Mouse (Mus musculus) neural tube, embryonic 13.5 days (tissue): ENCODE data around the gene Hsp90ab1. TPM values are rescaled to one million over a fixed set of nuclear protein-coding genes. Genes with fewer than 3 reads are reported as not detected.

ENCODE experiments used
- ATAC-seq: fragments of 200-750 bp; cut with Nextera tagmentation; 2 replicates; pipeline ENCODE4 v1.8.0; 2017; ENCODE audit warnings: low read depth, mild to moderate bottlenecking, moderate TSS enrichment, moderate library complexity
- H3K27ac ChIP-seq: fragments of 300-500 bp; sonication (generic); replicated peaks from 2 replicates; pipeline ENCODE4 v1.5.1; 2015; ENCODE audit warnings: moderate library complexity, mild to moderate bottlenecking, inconsistent platforms
- H3K27me3 ChIP-seq: fragments of 300-500 bp; sonication (generic); 2 replicates; pipeline ENCODE4 v1.6.1; 2015; ENCODE audit warnings: mild to moderate bottlenecking, inconsistent platforms
- H3K36me3 ChIP-seq: fragments of 300-500 bp; sonication (generic); 2 replicates; pipeline ENCODE4 v1.6.1; 2015; ENCODE audit warnings: mild to moderate bottlenecking, inconsistent platforms
- H3K4me1 ChIP-seq: fragments of 300-500 bp; sonication (generic); replicated peaks from 2 replicates; pipeline ENCODE4 v1.6.1; 2015; ENCODE audit warnings: inconsistent platforms
- H3K4me2 ChIP-seq: fragments of 300-500 bp; sonication (generic); 2 replicates; pipeline ENCODE4 v1.6.1; 2015; ENCODE audit warnings: inconsistent platforms, mild to moderate bottlenecking, moderate library complexity
- H3K4me3 ChIP-seq: fragments of 300-500 bp; sonication (generic); 2 replicates; pipeline ENCODE4 v1.5.1; 2015; ENCODE audit warnings: mild to moderate bottlenecking, inconsistent platforms
- H3K9ac ChIP-seq: fragments of 300-500 bp; sonication (generic); 2 replicates; pipeline ENCODE4 v1.6.1; 2015; ENCODE audit warnings: moderate library complexity, mild to moderate bottlenecking, inconsistent platforms
- H3K9me3 ChIP-seq: fragments of 300-500 bp; sonication (generic); 2 replicates; pipeline ENCODE4 v1.6.1; 2016; ENCODE audit warnings: inconsistent platforms
- WGBS: fragments of 180-500 bp; shearing (Covaris S2); methylation state at CpG from one replicate; pipeline ENCODE4 v1.1.7; 2015; 5-methylcytosine and 5-hydroxymethylcytosine counted together
- polyA plus RNA-seq: library from polyadenylated mRNA; unstranded; fragments of >200 nt; fragmentation: Nextera tagmentation; extraction: Ambion mirVana; gene quantifications from 2 replicates; pipeline ENCODE4 v1.2.1, GENCODE M21; 2015

Hsp90ab1 gene
- polyA plus RNA-seq, 1 experiment from 2014 or later, result 1,622 TPM

GRCm38 (mm10) chr17:45542129-45542528, 30.9 kb downstream of the Hsp90ab1 start:
- peaks cover 30% of the 10 kb centered on the region for H3K36me3 ChIP-seq
- H3K27ac ChIP-seq, result no peak overlapping the region
- H3K9me3 ChIP-seq, result no peaks in the 10 kb centered on the region
- peaks cover 77% of the 10 kb centered on the region for H3K27me3 ChIP-seq
- 34% methylated on average over 6 of the region's 6 CpGs for WGBS
- H3K4me1 ChIP-seq, result peaks cover 31% of the 10 kb centered on the region
- H3K4me2 ChIP-seq, result no peak overlapping the region
- no peak overlapping the region for H3K4me3 ChIP-seq
- no peak overlapping the region for H3K9ac ChIP-seq
- ATAC-seq, result no peak

GRCm38 (mm10) chr17:45539664-45540063, 33.4 kb downstream of the Hsp90ab1 start:
- peaks cover 12% of the 10 kb centered on the region for H3K36me3 ChIP-seq
- 82% methylated on average over 21 of the region's 21 CpGs for WGBS
- peaks cover 16% of the 10 kb centered on the region for H3K4me1 ChIP-seq
- no peak for ATAC-seq
- H3K9me3 ChIP-seq, result no peaks in the 10 kb centered on the region
- no peak overlapping the region for H3K4me2 ChIP-seq
- H3K9ac ChIP-seq, result no peak overlapping the region
- peaks cover 77% of the 10 kb centered on the region for H3K27me3 ChIP-seq
- H3K4me3 ChIP-seq, result no peak overlapping the region
- no peak overlapping the region for H3K27ac ChIP-seq

GRCm38 (mm10) chr17:45538394-45538793, 34.7 kb downstream of the Hsp90ab1 start:
- no peak for ATAC-seq
- H3K4me2 ChIP-seq, result no peak overlapping the region
- H3K4me3 ChIP-seq, result no peak overlapping the region
- no peaks in the 10 kb centered on the region for H3K9me3 ChIP-seq
- H3K27ac ChIP-seq, result no peak overlapping the region
- WGBS, result 70% methylated on average over 4 of the region's 4 CpGs
- H3K4me1 ChIP-seq, result 0 out of 2 replicates have a peak, but pooled peaks cover 4% of the 10 kb centered on the region
- no peak overlapping the region for H3K9ac ChIP-seq
- peaks cover 74% of the 10 kb centered on the region for H3K27me3 ChIP-seq
- no peaks in the 10 kb centered on the region for H3K36me3 ChIP-seq

GRCm38 (mm10) chr17:45536264-45536663, 36.8 kb downstream of the Hsp90ab1 start:
- H3K4me2 ChIP-seq, result no peak overlapping the region
- H3K9me3 ChIP-seq, result no peaks in the 10 kb centered on the region
- ATAC-seq, result no peak
- peaks cover 75% of the 10 kb centered on the region for H3K27me3 ChIP-seq
- H3K4me3 ChIP-seq, result no peak overlapping the region
- H3K9ac ChIP-seq, result no peak overlapping the region
- H3K4me1 ChIP-seq, result 0 out of 2 replicates have a peak, but pooled peaks cover 4% of the 10 kb centered on the region
- no peaks in the 10 kb centered on the region for H3K36me3 ChIP-seq
- no peak overlapping the region for H3K27ac ChIP-seq
- WGBS, result 15% methylated on average over 5 of the region's 5 CpGs

GRCm38 (mm10) chr17:45532896-45533295, 40.2 kb downstream of the Hsp90ab1 start:
- Histone ChIP-seq H3K4me3 (no peak overlapping the region), H3K9me3 (no peaks in the 10 kb centered on the region), H3K4me2 (no peak overlapping the region), H3K27ac (no peak overlapping the region), H3K4me1 (0 out of 2 replicates have a peak, but pooled peaks cover 4% of the 10 kb centered on the region), H3K9ac (no peak overlapping the region), H3K27me3 (peaks cover 83% of the 10 kb centered on the region), H3K36me3 (no peaks in the 10 kb centered on the region)
- ATAC-seq, result no peak
- WGBS, result 52% methylated on average over 15 of the region's 15 CpGs

- H3K36me3 ChIP-seq, result no peaks in the 10 kb centered on the region
- H3K9ac ChIP-seq, result no peak overlapping the region
- H3K4me2 ChIP-seq, result no peak overlapping the region
- WGBS, result 43% methylated on average over 13 of the region's 13 CpGs
- H3K27ac ChIP-seq, result no peak overlapping the region
- H3K27me3 ChIP-seq, result peaks cover 68% of the 10 kb centered on the region
- no peaks in the 10 kb centered on the region for H3K9me3 ChIP-seq
- no peaks in the 10 kb centered on the region for H3K4me1 ChIP-seq
- no peak overlapping the region for H3K4me3 ChIP-seq
- ATAC-seq, result no peak
These were observed 42.7 kb downstream of the Hsp90ab1 start for GRCm38 (mm10) chr17:45530346-45530782.

- H3K4me1 ChIP-seq, result peaks cover 12% of the 10 kb centered on the region
- H3K36me3 ChIP-seq, result no peaks in the 10 kb centered on the region
- H3K9ac ChIP-seq, result no peak overlapping the region
- WGBS, result 21% methylated on average over 5 of the region's 5 CpGs
- H3K4me3 ChIP-seq, result no peak overlapping the region
- no peak overlapping the region for H3K27ac ChIP-seq
- no peaks in the 10 kb centered on the region for H3K9me3 ChIP-seq
- no peak overlapping the region for H3K4me2 ChIP-seq
- peaks cover 53% of the 10 kb centered on the region for H3K27me3 ChIP-seq
- ATAC-seq, result no peak
These were observed 46.5 kb downstream of the Hsp90ab1 start for GRCm38 (mm10) chr17:45526571-45526970.

- H3K4me1 ChIP-seq, result peaks cover 12% of the 10 kb centered on the region
- WGBS, result 33% methylated on average over 4 of the region's 4 CpGs
- no peak for ATAC-seq
- H3K27ac ChIP-seq, result no peak overlapping the region
- peaks cover 43% of the 10 kb centered on the region for H3K27me3 ChIP-seq
- no peak overlapping the region for H3K9ac ChIP-seq
- no peak overlapping the region for H3K4me3 ChIP-seq
- peaks cover 13% of the 10 kb centered on the region; the same call in 1 of the 2 replicates for H3K36me3 ChIP-seq
- no peaks in the 10 kb centered on the region for H3K9me3 ChIP-seq
- H3K4me2 ChIP-seq, result no peak overlapping the region
These were observed 48.1 kb downstream of the Hsp90ab1 start for GRCm38 (mm10) chr17:45524961-45525360.

GRCm38 (mm10) chr17:45523263-45523662, 49.8 kb downstream of the Hsp90ab1 start, which contains the start of gene Tcte1:
TSS of gene Tcte1 (plus strand) at chr17:45523434.
- H3K9ac ChIP-seq, result peak within 1 kb of the TSS; percentile 71
- H3K27ac ChIP-seq, result no peak within 1 kb of the TSS
- H3K4me2 ChIP-seq, result peak within 1 kb of the TSS; percentile 66
- H3K9me3 ChIP-seq, result no peaks in the 10 kb centered on the region
- peaks cover 29% of the 10 kb centered on the region; the same call in 1 of the 2 replicates for H3K36me3 ChIP-seq
- H3K4me3 ChIP-seq, result peak within 1 kb of the TSS; percentile 38
- peak; percentile 83 for ATAC-seq
- WGBS, result under 1% methylated on average over 21 of the region's 21 CpGs
- H3K4me1 ChIP-seq, result peaks cover 12% of the 10 kb centered on the region
- peaks cover 28% of the 10 kb centered on the region for H3K27me3 ChIP-seq

GRCm38 (mm10) chr17:45520136-45520535, 52.9 kb downstream of the Hsp90ab1 start:
- Histone ChIP-seq H3K4me3 (no peak overlapping the region), H3K4me2 (no peak overlapping the region), H3K36me3 (peaks cover 35% of the 10 kb centered on the region), H3K9ac (no peak overlapping the region), H3K4me1 (peaks cover 16% of the 10 kb centered on the region), H3K27ac (no peak overlapping the region), H3K9me3 (no peaks in the 10 kb centered on the region), H3K27me3 (peaks cover 13% of the 10 kb centered on the region; the same call in 1 of the 2 replicates)
- 82% methylated on average over 11 of the region's 11 CpGs for WGBS
- ATAC-seq, result no peak

GRCm38 (mm10) chr17:45518766-45519475, 54.1 kb downstream of the Hsp90ab1 start:
- H3K36me3 ChIP-seq, result peaks cover 35% of the 10 kb centered on the region
- 0 out of 2 replicates have a peak overlapping the region, but pooled peaks have one; percentile 6 for H3K27ac ChIP-seq
- H3K4me1 ChIP-seq, result peaks cover 16% of the 10 kb centered on the region
- H3K9me3 ChIP-seq, result no peaks in the 10 kb centered on the region
- H3K4me3 ChIP-seq, result no peak overlapping the region
- ATAC-seq, result no peak
- 81% methylated on average over 12 of the region's 12 CpGs for WGBS
- no peak overlapping the region for H3K9ac ChIP-seq
- no peak overlapping the region for H3K4me2 ChIP-seq
- H3K27me3 ChIP-seq, result 0 out of 2 replicates have a peak, but pooled peaks cover 3% of the 10 kb centered on the region
